Mouse (Mus musculus) cerebellum, adult 2 months (tissue): ENCODE measurements around the gene Rfc5.

Experiments
- CTCF ChIP-seq: fragments of 200-500 bp; IDR thresholded peaks from 2 replicates; pipeline ENCODE4 v1.5.1; 2011; ENCODE audit warnings: low read depth, mild to moderate bottlenecking, control low read depth, low read length, moderate library complexity, borderline replicate concordance; ENCODE audit not compliant: insufficient read depth
- POLR2A ChIP-seq: fragments of 200-500 bp; IDR thresholded peaks from 2 replicates; pipeline ENCODE4 v1.6.1; 2011; ENCODE audit warnings: low read length, control low read depth, borderline replicate concordance; ENCODE audit not compliant: insufficient read depth

DNA sequence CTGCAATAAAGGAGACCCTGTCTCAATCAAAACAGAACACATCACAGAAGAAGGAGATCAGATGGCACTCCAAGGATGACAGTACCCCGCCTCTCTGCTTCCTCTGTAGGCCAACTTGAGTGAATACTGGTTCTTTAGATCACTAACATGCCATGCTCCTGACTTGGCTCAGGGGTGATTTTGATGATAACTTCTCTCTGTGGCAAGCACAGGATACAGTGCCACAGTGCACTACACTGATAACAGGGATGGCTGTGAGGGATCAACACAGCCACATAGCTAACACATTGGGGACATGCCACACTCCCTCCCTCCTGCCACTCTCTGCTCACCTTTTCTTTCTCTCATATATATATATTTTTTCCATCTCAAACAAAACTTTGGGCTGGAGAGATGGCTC is 2.0 kb upstream of the Rfc5 start:
- TF ChIP-seq POLR2A (no peak), CTCF (no peak)
